Mouse (Mus musculus) small intestine, adult 2 months (tissue): ENCODE measurements around the gene Togaram2. TPM values are rescaled to one million over a fixed set of nuclear protein-coding genes. Genes with fewer than 3 reads are reported as not detected.

ENCODE experiments used
- H3K27ac ChIP-seq: fragments of 200-500 bp; 2 replicates; pipeline ENCODE4 v1.5.1; 2012; ENCODE audit warnings: low read depth, low read length, control low read depth, inconsistent platforms; ENCODE audit not compliant: insufficient read depth
- H3K27me3 ChIP-seq: fragments of 200-500 bp; 2 replicates; pipeline ENCODE4 v1.6.1; 2012; ENCODE audit warnings: mild to moderate bottlenecking, moderate library complexity, low read length, inconsistent platforms; ENCODE audit not compliant: control insufficient read depth, insufficient read depth
- H3K36me3 ChIP-seq: fragments of 200-500 bp; 2 replicates; pipeline ENCODE4 v1.6.1; 2012; ENCODE audit warnings: mild to moderate bottlenecking, low read length, control low read depth, inconsistent platforms; ENCODE audit not compliant: control insufficient read depth, insufficient read depth
- H3K4me1 ChIP-seq: fragments of 200-500 bp; 2 replicates; pipeline ENCODE4 v1.6.1; 2012; ENCODE audit warnings: low read length, inconsistent platforms, mixed read lengths; ENCODE audit not compliant: control insufficient read depth, insufficient read depth, insufficient read length
- H3K4me3 ChIP-seq: fragments of 200-500 bp; 2 replicates; pipeline ENCODE4 v1.5.1; 2012; ENCODE audit warnings: low read depth, mild to moderate bottlenecking, control low read depth, inconsistent platforms, low read length, moderate library complexity
- CTCF ChIP-seq: fragments of 200-500 bp; IDR thresholded peaks from 2 replicates; pipeline ENCODE4 v1.5.1; 2012; ENCODE audit warnings: low read depth, mild to moderate bottlenecking, control low read depth, inconsistent platforms, low read length, moderate library complexity, mixed read lengths; ENCODE audit not compliant: insufficient replicate concordance, insufficient read length; ENCODE audit errors: extremely low read depth
- POLR2A ChIP-seq: fragments of 200-500 bp; IDR thresholded peaks from 2 replicates; pipeline ENCODE4 v1.6.1; 2012; ENCODE audit warnings: low read depth, mild to moderate bottlenecking, control low read depth, inconsistent platforms, low read length, moderate library complexity
- WGBS: fragments of 180-500 bp; shearing (Covaris S2); methylation state at CpG from one replicate; pipeline ENCODE4 v1.1.7; 2018; 5-methylcytosine and 5-hydroxymethylcytosine counted together
- polyA plus RNA-seq: library from polyadenylated mRNA; depleted of rRNA; stranded (reverse); fragments of >200 nt; gene quantifications from 2 replicates; pipeline ENCODE4 v1.2.3, GENCODE M21; 2012; rRNA removed

Gene Togaram2
- polyA plus RNA-seq, 1 experiment, result 0.16 TPM

DNA sequence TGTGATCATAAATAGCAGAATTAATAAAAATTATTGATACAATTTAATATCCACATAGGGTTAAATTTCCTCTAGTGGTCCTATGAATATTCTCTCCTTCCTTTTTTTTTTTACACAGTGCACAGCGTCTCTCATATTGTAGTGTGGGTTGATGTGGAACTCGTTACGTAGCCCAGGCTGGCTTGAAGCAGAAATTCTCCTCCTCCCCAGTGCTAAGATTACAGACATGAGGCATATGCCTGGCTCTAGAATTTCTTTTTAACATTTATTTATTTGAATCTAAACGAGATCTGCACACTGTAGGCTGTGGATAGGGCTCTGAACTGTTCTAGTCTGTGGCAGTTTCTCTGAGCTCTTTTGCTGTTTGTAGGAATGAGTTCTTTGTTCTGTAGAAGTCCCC lies 102.2 kb downstream of the Togaram2 start:
- no peak for TF ChIP-seq POLR2A
- no peak for TF ChIP-seq CTCF
- H3K27me3 ChIP-seq, result no peaks in the 10 kb centered on the region
- WGBS, result 70% methylated on average over 4 of the region's 4 CpGs
- no peaks in the 10 kb centered on the region for H3K4me1 ChIP-seq
- H3K4me3 ChIP-seq, result no peak overlapping the region
- no peaks in the 10 kb centered on the region for H3K36me3 ChIP-seq
- no peak overlapping the region for H3K27ac ChIP-seq

DNA sequence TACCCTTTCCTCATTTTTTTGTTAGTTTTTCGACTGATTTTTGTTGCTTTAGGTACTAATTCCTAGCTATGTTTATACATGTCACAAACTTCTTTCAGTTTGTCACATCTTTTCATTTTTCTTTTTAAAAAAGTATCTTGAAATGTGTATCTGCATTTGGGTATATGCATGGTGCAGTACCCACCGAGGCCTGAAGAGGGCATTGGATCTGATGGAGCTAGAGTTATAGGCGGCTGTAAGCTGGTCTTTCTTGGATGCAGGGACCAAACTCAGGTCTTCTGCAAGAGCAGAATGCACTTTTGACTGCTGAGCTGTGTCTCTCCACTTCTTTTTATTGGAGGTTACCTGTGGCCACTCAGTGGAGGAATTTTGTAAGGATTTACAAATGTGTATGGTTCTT lies 105.6 kb downstream of the Togaram2 start:
- H3K4me3 ChIP-seq, result no peak overlapping the region
- no peaks in the 10 kb centered on the region for H3K36me3 ChIP-seq
- H3K27ac ChIP-seq, result no peak overlapping the region
- WGBS, result 75% methylated on average over 3 of the region's 3 CpGs
- no peaks in the 10 kb centered on the region for H3K27me3 ChIP-seq
- no peaks in the 10 kb centered on the region for H3K4me1 ChIP-seq
- TF ChIP-seq POLR2A, result no peak
- TF ChIP-seq CTCF, result peak; percentile 11; the same call in 1 of the 2 replicates

Other genes starting within 250 kb of the Togaram2 start
- gene Gm4707, start 213.3 kb upstream of the Togaram2 start, polyA plus RNA-seq, result 0.10 and 0.20 TPM in 2 replicates
- 1.4 and 2.3 TPM in 2 replicates for gene Smchd1, start 197.9 kb upstream of the Togaram2 start, polyA plus RNA-seq
- gene Ndc80, start 146.4 kb upstream of the Togaram2 start, polyA plus RNA-seq, result 0.08 TPM in 2 replicates
- not detected in 2 replicates for gene Spdya, start 121.2 kb upstream of the Togaram2 start, polyA plus RNA-seq
- 1.4 and 2.8 TPM in 2 replicates for gene Wdr43, start 57.4 kb upstream of the Togaram2 start, polyA plus RNA-seq
- gene Pcare, start 79.6 kb downstream of the Togaram2 start, polyA plus RNA-seq, result not detected in 2 replicates
- 0.62 and 0.72 TPM in 2 replicates for gene Clip4, start 95.2 kb downstream of the Togaram2 start, polyA plus RNA-seq